Mouse (Mus musculus) neural tube, embryonic 11.5 days (tissue): ENCODE measurements around the gene Ppib. TPM values are rescaled to one million over a fixed set of nuclear protein-coding genes. Genes with fewer than 3 reads are reported as not detected.
A peak's percentile ranks its signal among the peaks of the same experiment; 100 is the strongest.

Source experiments
- ATAC-seq: fragments of 200-750 bp; cut with Nextera tagmentation; 2 replicates; pipeline ENCODE4 v1.8.0; 2017; ENCODE audit warnings: moderate number of reproducible peaks, mild to moderate bottlenecking, moderate TSS enrichment, moderate library complexity; ENCODE audit not compliant: insufficient read depth, low FRiP score, low TSS enrichment
- DNase-seq: peaks from one replicate; pipeline ENCODE4 v3.0.0-alpha.2; 2015; ENCODE audit warnings: low spot score
- H3K27ac ChIP-seq: fragments of 300-500 bp; sonication (generic); 2 replicates; pipeline ENCODE4 v1.5.1; 2014; ENCODE audit warnings: low read depth, mild to moderate bottlenecking, low read length
- H3K27me3 ChIP-seq: fragments of 300-500 bp; sonication (generic); 2 replicates; pipeline ENCODE4 v1.6.1; 2014; ENCODE audit warnings: mild to moderate bottlenecking, low read length, mixed read lengths; ENCODE audit not compliant: control insufficient read depth, insufficient read depth
- H3K36me3 ChIP-seq: fragments of 300-500 bp; sonication (generic); 2 replicates; pipeline ENCODE4 v1.6.1; 2014; ENCODE audit warnings: mild to moderate bottlenecking, low read length, moderate library complexity, mixed read lengths; ENCODE audit not compliant: control insufficient read depth, insufficient read depth
- H3K4me1 ChIP-seq: fragments of 300-500 bp; sonication (generic); 2 replicates; pipeline ENCODE4 v1.6.1; 2014; ENCODE audit warnings: low read length, mixed read lengths; ENCODE audit not compliant: control insufficient read depth, insufficient read depth
- H3K4me2 ChIP-seq: fragments of 300-500 bp; sonication (generic); 2 replicates; pipeline ENCODE4 v1.6.1; 2014; ENCODE audit warnings: low read depth, mild to moderate bottlenecking, moderate library complexity
- H3K4me3 ChIP-seq: fragments of 300-500 bp; sonication (generic); 2 replicates; pipeline ENCODE4 v1.5.1; 2014; ENCODE audit warnings: low read depth, low read length
- H3K9ac ChIP-seq: fragments of 300-500 bp; sonication (generic); 2 replicates; pipeline ENCODE4 v1.6.1; 2014; ENCODE audit warnings: mild to moderate bottlenecking, low read length
- H3K9me3 ChIP-seq: fragments of 300-500 bp; sonication (generic); 2 replicates; pipeline ENCODE4 v1.6.1; 2016; ENCODE audit warnings: low read length; ENCODE audit not compliant: control insufficient read depth
- WGBS: fragments of 180-500 bp; shearing (Covaris S2); extraction: QIAGEN DNeasy Blood & Tissue Kit; methylation state at CpG from one replicate; pipeline ENCODE4 v1.1.7; 2014; 5-methylcytosine and 5-hydroxymethylcytosine counted together
- polyA plus RNA-seq: library from polyadenylated mRNA; unstranded; fragments of >200 nt; fragmentation: Nextera tagmentation; extraction: Ambion mirVana; gene quantifications from 2 replicates; pipeline ENCODE4 v1.2.1, GENCODE M21; 2014

The Ppib gene
- polyA plus RNA-seq, 1 experiment from 2014 or later = 517 TPM

DNA sequence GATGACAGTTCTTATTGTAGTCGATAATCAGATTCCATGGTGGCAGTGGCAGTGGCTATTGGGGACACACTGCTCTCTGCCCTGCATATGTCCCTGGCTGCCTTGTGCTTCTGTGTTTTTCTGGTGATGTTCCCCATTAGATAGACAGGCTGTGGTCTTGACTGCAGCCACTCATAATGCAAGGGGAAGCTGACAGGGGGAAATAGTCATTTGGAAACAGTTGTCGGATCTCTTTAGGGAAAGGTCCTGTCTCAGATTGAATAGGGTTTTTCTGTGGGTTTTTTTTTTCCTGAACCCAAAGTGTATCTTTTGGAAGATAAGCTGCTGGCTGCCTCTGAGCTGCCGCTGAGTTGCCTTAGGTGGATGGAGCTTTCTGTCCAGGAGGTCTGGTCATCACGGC lies 22.0 kb downstream of the Ppib start:
- no peak for DNase-seq
- Histone ChIP-seq H3K9me3 (no peaks in the 10 kb centered on the region), H3K4me2 (no peak overlapping the region), H3K9ac (no peak overlapping the region), H3K4me1 (no peaks in the 10 kb centered on the region), H3K27ac (no peak overlapping the region), H3K36me3 (no peaks in the 10 kb centered on the region), H3K4me3 (no peak overlapping the region), H3K27me3 (no peaks in the 10 kb centered on the region)
- whole genome bisulfite sequencing = 90% methylated on average over 4 of the region's 4 CpGs
- no peak for ATAC-seq

DNA sequence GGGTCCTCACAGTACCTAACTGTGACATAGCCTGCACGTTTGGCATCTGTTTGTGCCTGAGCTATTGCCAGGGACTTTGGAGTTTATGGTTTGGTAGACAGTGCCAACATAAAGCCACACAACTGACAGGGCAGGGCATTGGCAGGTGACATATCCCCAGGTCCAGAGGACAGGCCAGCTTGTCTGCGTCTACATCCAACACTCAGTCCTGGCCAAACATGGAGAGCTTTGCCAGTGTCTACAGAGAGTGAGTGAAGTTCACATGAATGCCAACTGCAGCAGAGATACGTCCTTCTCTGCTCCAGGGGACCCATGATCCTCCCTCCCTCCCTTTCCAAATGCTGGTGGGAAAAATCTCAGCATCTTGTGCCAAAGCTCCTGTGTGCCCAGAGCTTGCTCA lies 24.1 kb downstream of the Ppib start:
- H3K4me3 ChIP-seq = no peak overlapping the region
- no peaks in the 10 kb centered on the region for H3K9me3 ChIP-seq
- H3K27ac ChIP-seq = no peak overlapping the region
- DNase-seq = no peak
- 88% methylated on average over 3 of the region's 3 CpGs for WGBS
- H3K27me3 ChIP-seq = no peaks in the 10 kb centered on the region
- H3K4me2 ChIP-seq = no peak overlapping the region
- ATAC-seq = no peak
- H3K4me1 ChIP-seq = no peaks in the 10 kb centered on the region
- peaks cover 2% of the 10 kb centered on the region; the same call in 1 of the 2 replicates for H3K36me3 ChIP-seq
- no peak overlapping the region for H3K9ac ChIP-seq

DNA sequence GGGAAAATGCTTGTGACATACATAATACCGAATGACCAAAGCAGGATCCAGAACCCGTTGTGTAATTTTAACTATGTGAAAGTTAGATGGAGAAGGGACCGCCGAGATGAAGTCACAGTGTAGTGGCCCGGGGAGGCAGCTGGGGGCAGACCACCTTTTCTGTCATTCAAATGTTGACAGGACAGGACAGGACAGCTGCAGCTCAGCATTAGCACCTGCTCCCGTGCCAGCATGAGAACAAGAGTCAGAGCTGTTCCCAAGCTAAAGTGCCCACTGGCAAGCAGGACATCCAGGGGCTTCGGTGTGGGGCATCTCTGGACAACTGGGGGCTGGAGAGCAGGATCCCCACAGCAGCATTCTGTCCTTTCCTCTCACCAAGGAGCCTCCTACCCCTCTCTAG lies 27.0 kb downstream of the Ppib start:
- Histone ChIP-seq H3K27me3 (no peaks in the 10 kb centered on the region), H3K4me2 (no peak overlapping the region), H3K4me3 (no peak overlapping the region), H3K27ac (no peak overlapping the region), H3K36me3 (peaks cover 15% of the 10 kb centered on the region), H3K9me3 (no peaks in the 10 kb centered on the region), H3K4me1 (no peaks in the 10 kb centered on the region), H3K9ac (no peak overlapping the region)
- DNase-seq (no peak), ATAC-seq (no peak)
- 93% methylated on average over 7 of the region's 7 CpGs for WGBS

DNA sequence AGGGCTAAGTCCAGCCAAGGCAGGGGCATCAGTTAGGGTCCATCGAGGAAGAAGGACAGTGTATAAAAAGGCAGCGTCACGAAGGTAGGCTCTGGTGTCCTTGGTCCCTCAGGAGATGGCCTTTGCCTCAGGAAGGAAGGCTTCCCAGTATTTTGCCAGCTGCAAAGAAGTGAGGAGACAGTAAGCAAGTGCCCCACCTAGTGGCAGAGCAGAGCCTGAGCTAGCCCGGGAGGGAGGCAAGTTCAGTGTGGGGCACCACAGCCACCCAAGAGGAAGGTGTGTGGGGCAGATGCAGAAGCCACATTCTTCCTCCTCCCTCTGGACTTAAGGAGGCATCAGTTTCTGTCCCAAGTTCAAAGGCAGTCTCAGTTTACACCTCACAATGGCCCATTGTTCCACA lies 28.4 kb downstream of the Ppib start:
- no peak overlapping the region for H3K9ac ChIP-seq
- DNase-seq (peak; percentile 44), ATAC-seq (no peak)
- no peak overlapping the region for H3K4me3 ChIP-seq
- 46% methylated on average over 4 of the region's 4 CpGs for WGBS
- H3K4me1 ChIP-seq = no peaks in the 10 kb centered on the region
- H3K36me3 ChIP-seq = peaks cover 24% of the 10 kb centered on the region
- H3K27ac ChIP-seq = no peak overlapping the region
- no peak overlapping the region for H3K4me2 ChIP-seq
- no peaks in the 10 kb centered on the region for H3K9me3 ChIP-seq
- no peaks in the 10 kb centered on the region for H3K27me3 ChIP-seq

DNA sequence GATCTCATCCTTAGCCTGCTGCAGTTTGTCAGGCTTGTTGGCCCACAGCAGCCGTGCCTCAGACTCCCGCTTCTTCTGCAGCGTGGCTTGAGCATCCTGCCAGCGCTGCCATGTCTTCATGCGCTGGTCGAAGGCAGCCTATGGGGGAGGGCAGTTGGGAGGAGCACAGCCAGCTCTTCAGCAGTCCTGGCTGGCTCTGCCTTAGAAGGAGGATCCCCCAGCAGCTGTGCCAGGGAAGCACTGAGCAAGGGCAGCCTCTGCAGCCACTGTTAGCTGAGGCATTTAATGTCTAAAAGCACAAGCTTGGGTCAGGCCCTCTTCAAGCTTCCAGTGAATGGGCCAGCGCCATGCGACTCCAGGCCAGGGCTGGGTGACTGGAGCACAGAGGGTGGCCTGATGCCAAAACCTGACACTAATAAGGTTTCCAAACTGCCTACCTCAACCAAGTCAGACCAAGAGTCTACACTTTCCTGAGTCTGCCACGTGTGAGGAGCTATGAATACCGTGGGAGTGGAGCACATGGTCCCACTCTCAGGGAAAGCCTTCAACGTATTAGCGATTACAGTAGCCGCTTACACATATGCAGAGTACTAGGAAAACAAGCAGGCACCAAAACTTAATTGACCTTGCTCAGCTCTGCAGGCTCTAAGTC lies 30.7 kb downstream of the Ppib start:
- 93% methylated on average over 13 of the region's 13 CpGs for WGBS
- Histone ChIP-seq H3K27me3 (no peaks in the 10 kb centered on the region), H3K4me3 (no peak overlapping the region), H3K36me3 (peaks cover 24% of the 10 kb centered on the region), H3K4me1 (no peaks in the 10 kb centered on the region), H3K9me3 (no peaks in the 10 kb centered on the region), H3K27ac (no peak overlapping the region), H3K4me2 (no peak overlapping the region), H3K9ac (no peak overlapping the region)
- no peak for ATAC-seq
- DNase-seq = no peak

DNA sequence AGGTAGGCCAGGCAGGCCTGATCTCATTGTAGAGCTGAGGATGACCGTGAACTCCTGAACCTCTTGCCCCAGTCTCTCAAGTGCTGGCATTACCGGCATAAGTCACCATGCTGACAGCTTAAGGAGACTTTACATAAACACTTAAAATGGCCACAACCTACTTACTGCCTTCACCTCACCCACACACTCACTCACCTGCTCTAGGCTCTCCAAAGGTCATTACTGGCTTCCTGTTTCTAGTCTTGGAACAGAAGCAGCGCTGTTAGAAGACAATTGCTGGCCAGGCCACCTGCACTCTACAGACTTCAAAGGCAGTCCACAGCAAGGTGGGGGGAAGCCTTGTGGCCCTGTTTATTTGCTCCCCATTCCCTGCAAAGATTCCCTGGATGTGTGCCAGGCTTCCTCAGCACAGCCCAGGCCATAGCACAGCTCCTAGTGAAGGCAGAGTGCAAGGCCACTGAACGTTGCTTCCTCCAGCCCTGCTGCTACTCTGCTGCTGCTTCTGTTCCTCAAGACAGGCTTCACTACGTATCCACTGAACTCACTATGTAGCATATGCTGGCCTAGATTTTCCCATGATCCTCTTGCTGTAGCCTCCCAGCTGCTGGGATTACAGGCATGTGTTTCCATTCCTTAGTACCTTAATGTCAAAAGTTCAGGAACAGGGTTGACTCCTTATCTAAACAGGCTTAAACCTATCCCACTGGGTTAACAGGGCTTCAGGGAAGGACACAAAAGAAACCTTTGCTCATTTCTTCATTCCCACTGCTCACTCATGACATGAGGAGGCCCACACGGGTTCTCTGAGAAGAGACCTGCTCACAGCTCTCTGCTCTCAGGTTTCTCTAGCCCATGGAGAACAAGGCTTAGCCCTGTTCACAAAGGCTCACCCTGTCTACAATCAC lies 31.6 kb downstream of the Ppib start:
- H3K36me3 ChIP-seq = peaks cover 24% of the 10 kb centered on the region
- no peak for ATAC-seq
- DNase-seq = no peak

DNA sequence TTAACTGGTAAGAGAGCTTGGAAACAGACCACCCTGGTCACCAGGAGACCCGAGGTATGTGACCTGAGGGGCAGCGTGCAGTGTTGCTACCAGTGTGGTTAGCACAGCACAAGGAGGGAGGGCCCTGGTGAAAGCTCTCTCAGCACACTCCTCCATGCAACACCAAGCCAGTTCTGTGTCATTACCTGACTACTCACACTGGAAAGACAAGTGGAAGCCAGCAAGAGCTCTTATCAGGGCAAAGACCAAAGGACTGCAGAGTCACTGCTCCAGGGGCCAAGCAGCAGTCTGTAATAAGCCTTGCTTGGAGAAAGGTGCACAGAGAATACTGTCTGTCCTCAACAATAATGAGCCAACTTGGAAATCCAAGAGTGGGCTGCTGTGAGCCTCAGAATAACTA lies 32.6 kb downstream of the Ppib start:
- Histone ChIP-seq H3K4me3 (no peak overlapping the region), H3K9ac (no peak overlapping the region), H3K4me1 (no peaks in the 10 kb centered on the region), H3K4me2 (no peak overlapping the region), H3K36me3 (peaks cover 21% of the 10 kb centered on the region), H3K9me3 (no peaks in the 10 kb centered on the region), H3K27me3 (no peaks in the 10 kb centered on the region), H3K27ac (no peak overlapping the region)
- 95% methylated on average over 2 of the region's 2 CpGs for WGBS
- ATAC-seq (no peak), DNase-seq (no peak)

More for the DNA sequence above, 31.6 kb downstream of the Ppib start:
- Histone ChIP-seq H3K4me3 (no peak overlapping the region), H3K9me3 (no peaks in the 10 kb centered on the region), H3K27me3 (no peaks in the 10 kb centered on the region), H3K4me1 (no peaks in the 10 kb centered on the region), H3K4me2 (no peak overlapping the region), H3K27ac (no peak overlapping the region), H3K9ac (no peak overlapping the region)
- 86% methylated on average over 6 of the region's 6 CpGs for WGBS

DNA sequence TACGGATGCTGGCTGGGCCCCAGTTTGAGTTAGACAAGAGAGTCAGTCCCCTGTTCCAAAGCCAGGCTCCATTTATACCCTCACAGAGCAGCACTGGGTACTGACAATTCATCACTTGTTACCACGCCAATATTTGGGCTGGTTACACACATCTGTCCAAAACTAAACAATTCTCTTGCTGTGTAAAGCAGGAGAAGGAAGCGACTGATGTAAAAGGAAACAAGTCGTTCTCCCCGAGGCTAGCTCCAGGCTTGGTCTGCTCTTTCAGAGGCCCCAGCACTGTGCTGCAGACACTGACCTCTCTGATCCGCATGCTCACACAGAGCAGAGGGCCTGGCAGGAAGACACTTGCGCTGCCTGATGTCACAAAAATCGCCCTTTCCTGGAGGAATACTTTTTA lies 41.6 kb downstream of the Ppib start:
- ATAC-seq (no peak), DNase-seq (no peak)
- Histone ChIP-seq H3K27me3 (no peaks in the 10 kb centered on the region), H3K36me3 (peaks cover 3% of the 10 kb centered on the region; the same call in 1 of the 2 replicates), H3K4me1 (no peaks in the 10 kb centered on the region), H3K4me2 (no peak overlapping the region), H3K9me3 (no peaks in the 10 kb centered on the region), H3K27ac (no peak overlapping the region), H3K9ac (no peak overlapping the region), H3K4me3 (no peak overlapping the region)
- WGBS = 83% methylated on average over 8 of the region's 8 CpGs

DNA sequence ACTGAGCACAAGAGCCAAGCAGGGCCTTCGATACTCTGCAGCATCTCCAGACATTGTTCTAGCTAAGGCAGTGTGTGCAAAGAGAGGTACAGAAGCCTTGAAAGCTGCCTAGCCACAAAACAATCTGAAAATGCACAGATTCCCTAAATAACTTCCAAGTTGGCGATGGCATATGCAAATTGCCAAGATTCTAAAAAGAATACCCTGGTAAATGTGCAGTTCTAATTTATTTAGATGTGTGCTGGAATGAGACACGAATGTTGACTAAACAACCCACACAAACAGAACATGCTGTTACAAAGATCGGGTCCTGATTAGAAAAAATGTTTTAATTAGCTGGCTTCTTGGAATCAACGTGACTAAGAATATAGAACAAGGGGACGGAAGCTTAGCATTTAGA lies 42.6 kb downstream of the Ppib start:
- Histone ChIP-seq H3K27ac (no peak overlapping the region), H3K9ac (no peak overlapping the region), H3K9me3 (no peaks in the 10 kb centered on the region), H3K4me3 (no peak overlapping the region), H3K4me1 (no peaks in the 10 kb centered on the region), H3K27me3 (no peaks in the 10 kb centered on the region), H3K36me3 (peaks cover 3% of the 10 kb centered on the region; the same call in 1 of the 2 replicates), H3K4me2 (no peak overlapping the region)
- ATAC-seq = no peak
- no peak for DNase-seq
- 96% methylated on average over 6 of the region's 6 CpGs for WGBS
